Mouse (Mus musculus): ENCODE results near the gene Igdcc4. TPM values are rescaled to one million over a fixed set of nuclear protein-coding genes. Genes with fewer than 3 reads are reported as not detected.

The Igdcc4 gene
- 6.2 and 6.6 TPM in 2 replicates for polyA plus RNA-seq (2015; fragmentation: Nextera tagmentation; extraction: Ambion mirVana)

GRCm38 (mm10) chr9:65100991-65101685, at the start of gene Igdcc4:
Gene Igdcc4 (plus strand): TSS chr9:65101486.

GRCm38 (mm10) chr9:65140936-65141305, 39.6 kb downstream of the Igdcc4 start, which contains the start of gene Igdcc3:
Gene Igdcc3 (plus strand): TSS chr9:65141189.

Other genes starting within 250 kb of the Igdcc4 start
- 0.10 and 0.14 TPM in 2 replicates for gene Slc24a1, start 149.9 kb upstream of the Igdcc4 start, polyA plus RNA-seq (2015; fragmentation: Nextera tagmentation; extraction: Ambion mirVana)
- 28.8 and 31.7 TPM in 2 replicates for gene Ints14, start 140.6 kb upstream of the Igdcc4 start, polyA plus RNA-seq (2015; fragmentation: Nextera tagmentation; extraction: Ambion mirVana)
- 36.7 and 42.1 TPM in 2 replicates for gene Hacd3, start 79.8 kb upstream of the Igdcc4 start, polyA plus RNA-seq (2015; fragmentation: Nextera tagmentation; extraction: Ambion mirVana)
- gene Dpp8, start 69.1 kb upstream of the Igdcc4 start, polyA plus RNA-seq (2015; fragmentation: Nextera tagmentation; extraction: Ambion mirVana) = 22.1 and 26.4 TPM in 2 replicates
- 1.2 and 1.5 TPM in 2 replicates for gene Igdcc3, start 39.7 kb downstream of the Igdcc4 start, polyA plus RNA-seq (2015; fragmentation: Nextera tagmentation; extraction: Ambion mirVana)
- gene Parp16, start 93.9 kb downstream of the Igdcc4 start, polyA plus RNA-seq (2015; fragmentation: Nextera tagmentation; extraction: Ambion mirVana) = 2.3 and 2.4 TPM in 2 replicates
- 0.19 and 0.29 TPM in 2 replicates for gene Cilp, start 163.7 kb downstream of the Igdcc4 start, polyA plus RNA-seq (2015; fragmentation: Nextera tagmentation; extraction: Ambion mirVana)
- 31.5 and 33.3 TPM in 2 replicates for gene Clpx, start 192.8 kb downstream of the Igdcc4 start, polyA plus RNA-seq (2015; fragmentation: Nextera tagmentation; extraction: Ambion mirVana)
- 4.3 and 4.6 TPM in 2 replicates for gene Pdcd7, start 244.6 kb downstream of the Igdcc4 start, polyA plus RNA-seq (2015; fragmentation: Nextera tagmentation; extraction: Ambion mirVana)

Measured in urinary bladder, postnatal 0 days (tissue).